Mouse (Mus musculus) midbrain, embryonic 14.5 days (tissue): ENCODE results near the gene Gm20721. TPM values are rescaled to one million over a fixed set of nuclear protein-coding genes. Genes with fewer than 3 reads are reported as not detected.

Experiments
- ATAC-seq: fragments of 200-750 bp; cut with Nextera tagmentation; 2 replicates; pipeline ENCODE4 v1.8.0; 2017; ENCODE audit warnings: moderate number of reproducible peaks, moderate library complexity; ENCODE audit not compliant: low FRiP score, low TSS enrichment
- DNase-seq: peaks from one replicate; pipeline ENCODE4 v3.0.0-alpha.2; 2015
- H3K27ac ChIP-seq: fragments of 300-500 bp; sonication (generic); replicated peaks from 2 replicates; pipeline ENCODE4 v1.5.1; 2014; ENCODE audit warnings: mild to moderate bottlenecking, low read depth, low read length, moderate library complexity
- H3K27me3 ChIP-seq: fragments of 300-500 bp; sonication (generic); 2 replicates; pipeline ENCODE4 v1.6.1; 2014; ENCODE audit warnings: low read length, control low read depth, mixed read lengths; ENCODE audit not compliant: control insufficient read depth, insufficient read depth
- H3K36me3 ChIP-seq: fragments of 300-500 bp; sonication (generic); 2 replicates; pipeline ENCODE4 v1.6.1; 2014; ENCODE audit warnings: low read length, control low read depth; ENCODE audit not compliant: control insufficient read depth, insufficient read depth
- H3K4me1 ChIP-seq: fragments of 300-500 bp; sonication (generic); 2 replicates; pipeline ENCODE4 v1.6.1; 2014; ENCODE audit warnings: mild to moderate bottlenecking, antibody characterized with exemption, low read length, control low read depth; ENCODE audit not compliant: control insufficient read depth, insufficient read depth
- H3K4me2 ChIP-seq: fragments of 300-500 bp; sonication (generic); 2 replicates; pipeline ENCODE4 v1.6.1; 2014; ENCODE audit warnings: mild to moderate bottlenecking, low read length, moderate library complexity
- H3K4me3 ChIP-seq: fragments of 300-500 bp; sonication (generic); replicated peaks from 2 replicates; pipeline ENCODE4 v1.5.1; 2014; ENCODE audit warnings: low read depth, low read length
- H3K9ac ChIP-seq: fragments of 300-500 bp; sonication (generic); replicated peaks from 2 replicates; pipeline ENCODE4 v1.6.1; 2014; ENCODE audit warnings: mild to moderate bottlenecking, low read length, moderate library complexity
- H3K9me3 ChIP-seq: fragments of 300-500 bp; sonication (generic); 2 replicates; pipeline ENCODE4 v1.6.1; 2016; ENCODE audit warnings: low read length, control low read depth, mixed read lengths; ENCODE audit not compliant: control insufficient read depth
- WGBS: fragments of 180-500 bp; shearing (Covaris S2); extraction: QIAGEN DNeasy Blood & Tissue Kit; methylation state at CpG from one replicate; pipeline ENCODE4 v1.1.7; 2014; 5-methylcytosine and 5-hydroxymethylcytosine counted together
- polyA plus RNA-seq: library from polyadenylated mRNA; unstranded; fragments of >200 nt; fragmentation: Nextera tagmentation; extraction: Ambion mirVana; gene quantifications from 2 replicates; pipeline ENCODE4 v1.2.1, GENCODE M21; 2014

The Gm20721 gene
- polyA plus RNA-seq, 1 experiment from 2014 or later, result 6.4 TPM

DNA sequence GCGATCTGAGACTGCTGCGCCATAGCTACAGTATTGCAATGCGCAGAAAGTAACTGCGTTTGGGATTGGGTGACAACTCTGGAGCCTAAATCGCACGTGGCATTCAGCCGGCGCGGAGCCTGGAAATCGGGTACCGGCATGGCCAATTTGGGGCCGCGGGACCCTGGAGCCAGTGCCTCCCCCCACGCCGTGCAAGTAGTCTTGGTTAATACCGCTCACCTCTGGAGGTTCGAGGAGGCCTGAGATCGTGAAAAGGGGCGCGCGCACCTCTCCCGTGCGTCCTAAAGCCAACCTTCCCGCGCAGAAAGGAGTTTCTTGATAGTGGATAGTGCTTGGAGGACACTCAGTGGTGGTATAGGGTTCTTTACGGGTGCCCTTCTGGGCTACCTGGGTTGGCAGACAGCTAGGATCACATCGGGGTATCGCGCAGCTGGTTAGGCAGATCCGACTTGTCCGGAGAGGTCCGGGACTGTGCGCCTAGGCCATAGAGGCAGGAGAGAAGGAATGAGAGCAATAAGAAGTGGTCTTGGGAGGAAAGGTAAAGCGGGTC, 60.5 kb downstream of the Gm20721 start:
- ATAC-seq (no peak), DNase-seq (no peak)
- H3K9me3 ChIP-seq, result peaks cover 24% of the 10 kb centered on the region
- no peak overlapping the region for H3K4me2 ChIP-seq
- H3K4me3 ChIP-seq, result peak overlapping the region; percentile 22; the same call in 1 of the 2 replicates
- peaks cover 52% of the 10 kb centered on the region for H3K36me3 ChIP-seq
- WGBS, result 47% methylated on average over 34 of the region's 34 CpGs
- H3K4me1 ChIP-seq, result peaks cover 9% of the 10 kb centered on the region
- H3K27me3 ChIP-seq, result peaks cover 37% of the 10 kb centered on the region
- no peak overlapping the region for H3K9ac ChIP-seq
- no peak overlapping the region for H3K27ac ChIP-seq

- no peak overlapping the region for H3K9ac ChIP-seq
- H3K9me3 ChIP-seq, result peaks cover 24% of the 10 kb centered on the region
- 52% methylated on average over 58 of the region's 58 CpGs for WGBS
- H3K4me2 ChIP-seq, result peak overlapping the region; percentile 45
- H3K27me3 ChIP-seq, result peaks cover 37% of the 10 kb centered on the region
- DNase-seq, result no peak
- no peaks in the 10 kb centered on the region for H3K4me1 ChIP-seq
- no peak for ATAC-seq
- H3K4me3 ChIP-seq, result peak overlapping the region; percentile 22
- peaks cover 56% of the 10 kb centered on the region for H3K36me3 ChIP-seq
- no peak overlapping the region for H3K27ac ChIP-seq
Measured at GRCm38 (mm10) chr2:174284807-174285457, 61.6 kb downstream of the Gm20721 start.

- Histone ChIP-seq H3K27me3 (peaks cover 37% of the 10 kb centered on the region), H3K9ac (no peak within 1 kb of the TSS), H3K27ac (no peak within 1 kb of the TSS), H3K4me3 (peak within 1 kb of the TSS; percentile 22), H3K9me3 (peaks cover 24% of the 10 kb centered on the region), H3K4me2 (peak within 1 kb of the TSS; percentile 45), H3K4me1 (no peaks in the 10 kb centered on the region), H3K36me3 (peaks cover 61% of the 10 kb centered on the region)
- ATAC-seq (peak; percentile 31; the same call in 1 of the 2 replicates), DNase-seq (peak; percentile 77)
- WGBS, result 43% methylated on average over 19 of the region's 19 CpGs
Measured at GRCm38 (mm10) chr2:174284011-174284410, 62.5 kb downstream of the Gm20721 start, which contains the start of gene Gnas. Gene Gnas (plus strand): TSS chr2:174284320.

GRCm38 (mm10) chr2:174283341-174283740, 63.2 kb downstream of the Gm20721 start:
- H3K4me2 ChIP-seq, result peak overlapping the region; percentile 45
- peaks cover 24% of the 10 kb centered on the region for H3K9me3 ChIP-seq
- peaks cover 61% of the 10 kb centered on the region for H3K36me3 ChIP-seq
- DNase-seq, result no peak
- peaks cover 37% of the 10 kb centered on the region for H3K27me3 ChIP-seq
- WGBS, result 51% methylated on average over 11 of the region's 11 CpGs
- no peak for ATAC-seq
- H3K4me3 ChIP-seq, result no peak overlapping the region; the same call in 1 of the 2 replicates
- no peak overlapping the region for H3K9ac ChIP-seq
- no peak overlapping the region for H3K27ac ChIP-seq
- no peaks in the 10 kb centered on the region for H3K4me1 ChIP-seq

Other genes with a start within 250 kb of the Gm20721 start
- gene Npepl1, start 236.4 kb downstream of the Gm20721 start, polyA plus RNA-seq, result 15.5 and 20.4 TPM in 2 replicates
- 1,446 and 1,495 TPM in 2 replicates for gene Gnas, start 62.4 kb downstream of the Gm20721 start, polyA plus RNA-seq
- gene Nelfcd, start 69.1 kb upstream of the Gm20721 start, polyA plus RNA-seq, result 107 and 121 TPM in 2 replicates
- 46.9 and 73.8 TPM in 2 replicates for gene Ctsz, start 92.3 kb upstream of the Gm20721 start, polyA plus RNA-seq
- gene Tubb1, start 104.0 kb upstream of the Gm20721 start, polyA plus RNA-seq, result 0.45 and 0.46 TPM in 2 replicates
- gene Atp5e, start 117.4 kb upstream of the Gm20721 start, polyA plus RNA-seq, result 771 and 1,008 TPM in 2 replicates
- gene Prelid3b, start 126.4 kb upstream of the Gm20721 start, polyA plus RNA-seq, result 98.4 and 110 TPM in 2 replicates